Mouse (Mus musculus) liver, embryonic 11.5 days (tissue): Measurements from ENCODE around the gene Pdlim7. TPM values are rescaled to one million over a fixed set of nuclear protein-coding genes. Genes with fewer than 3 reads are reported as not detected.

Experiments
- ATAC-seq: fragments of 200-750 bp; cut with Nextera tagmentation; replicated peaks from 2 replicates; pipeline ENCODE4 v1.8.0; 2017; ENCODE audit warnings: moderate number of reproducible peaks, mild to moderate bottlenecking, moderate TSS enrichment, moderate library complexity; ENCODE audit not compliant: low FRiP score
- DNase-seq: peaks from one replicate; pipeline ENCODE4 v3.0.0-alpha.2; 2017; ENCODE audit warnings: low spot score
- H3K27ac ChIP-seq: fragments of 300-500 bp; sonication (generic); 2 replicates; pipeline ENCODE4 v1.5.1; 2014; ENCODE audit warnings: mild to moderate bottlenecking, low read depth, low read length, control low read depth
- H3K27me3 ChIP-seq: fragments of 300-500 bp; sonication (generic); replicated peaks from 2 replicates; pipeline ENCODE4 v1.6.1; 2014; ENCODE audit warnings: low read length, mixed read lengths; ENCODE audit not compliant: control insufficient read depth, insufficient read depth
- H3K36me3 ChIP-seq: fragments of 300-500 bp; sonication (generic); 2 replicates; pipeline ENCODE4 v1.6.1; 2014; ENCODE audit warnings: mild to moderate bottlenecking, low read length, moderate library complexity, mixed read lengths; ENCODE audit not compliant: control insufficient read depth, insufficient read depth
- H3K4me1 ChIP-seq: fragments of 300-500 bp; sonication (generic); replicated peaks from 2 replicates; pipeline ENCODE4 v1.6.1; 2014; ENCODE audit warnings: low read length, mixed read lengths; ENCODE audit not compliant: control insufficient read depth, insufficient read depth
- H3K4me2 ChIP-seq: fragments of 300-500 bp; sonication (generic); 2 replicates; pipeline ENCODE4 v1.6.1; 2014; ENCODE audit warnings: mild to moderate bottlenecking, control low read depth, moderate library complexity
- H3K4me3 ChIP-seq: fragments of 300-500 bp; sonication (generic); 2 replicates; pipeline ENCODE4 v1.5.1; 2014; ENCODE audit warnings: low read depth, low read length, control low read depth
- H3K9ac ChIP-seq: fragments of 300-500 bp; sonication (generic); 2 replicates; pipeline ENCODE4 v1.6.1; 2014; ENCODE audit warnings: low read depth, low read length, control low read depth
- H3K9me3 ChIP-seq: fragments of 300-500 bp; sonication (generic); 2 replicates; pipeline ENCODE4 v1.6.1; 2016; ENCODE audit warnings: low read length, inconsistent platforms, mixed read lengths; ENCODE audit not compliant: control insufficient read depth
- WGBS: fragments of 180-500 bp; shearing (Covaris S2); extraction: QIAGEN DNeasy Blood & Tissue Kit; methylation state at CpG from one replicate; pipeline ENCODE4 v1.1.7; 2014; 5-methylcytosine and 5-hydroxymethylcytosine counted together
- microRNA-seq: library from miRNA; unstranded; fragments of <30 nt; microRNA quantifications from one replicate; pipeline ENCODE4, GENCODE M21; 2017; ENCODE audit warnings: borderline number of aligned reads
- polyA plus RNA-seq: library from polyadenylated mRNA; unstranded; fragments of >200 nt; fragmentation: Nextera tagmentation; extraction: Ambion mirVana; gene quantifications from 2 replicates; pipeline ENCODE4 v1.2.1, GENCODE M21; 2014

Gene Pdlim7
- polyA plus RNA-seq, 1 experiment from 2014 or later: 94.6 TPM

DNA sequence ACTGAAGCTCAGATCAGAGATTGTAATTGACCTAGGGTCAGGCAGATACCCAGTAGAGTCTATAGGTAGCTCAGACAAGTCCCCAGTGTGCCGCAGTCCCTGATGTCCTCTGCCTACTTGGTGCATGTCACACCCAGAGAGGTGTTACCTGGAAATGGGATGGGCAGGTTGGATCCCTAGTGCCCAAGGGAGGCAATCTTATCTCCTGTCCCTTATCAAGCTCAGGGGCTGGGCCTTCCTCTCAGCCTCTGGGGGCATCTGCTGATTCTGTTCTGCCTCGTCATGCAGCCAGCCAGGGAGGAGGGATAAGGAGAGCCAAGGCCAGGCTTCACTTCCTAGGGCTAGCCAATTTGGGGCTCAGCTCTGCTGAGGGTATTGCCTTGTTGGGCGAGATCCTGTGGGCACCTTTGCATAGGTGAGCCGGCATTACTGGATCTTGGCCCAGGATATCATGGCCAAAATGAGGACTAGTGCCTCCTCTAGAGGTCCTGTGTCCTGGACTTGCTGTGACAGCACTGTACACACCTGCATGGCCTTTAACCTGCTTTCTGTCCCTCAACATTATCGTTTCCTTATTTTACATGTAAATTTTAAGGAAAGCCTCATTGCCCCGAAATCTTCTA lies 66.9 kb downstream of the Pdlim7 start:
- DNase-seq (no peak), ATAC-seq (peak; percentile 51)
- 53% methylated on average over 6 of the region's 6 CpGs for WGBS
- H3K4me3 ChIP-seq: peak overlapping the region; percentile 90
- peak overlapping the region; percentile 97 for H3K27ac ChIP-seq
- peaks cover 18% of the 10 kb centered on the region for H3K36me3 ChIP-seq
- no peaks in the 10 kb centered on the region for H3K27me3 ChIP-seq
- H3K9ac ChIP-seq: peak overlapping the region; percentile 96
- no peaks in the 10 kb centered on the region for H3K9me3 ChIP-seq
- peak overlapping the region; percentile 95 for H3K4me2 ChIP-seq
- peaks cover 34% of the 10 kb centered on the region for H3K4me1 ChIP-seq

Small RNA genes lying within 50 kb of the gene (microRNA-seq; reads per million reads assigned to microRNA genes)
- gene Mir6943 (not detected), gene Mir6944 (55.3 reads per million, percentile 42 among the genes with 10 or more reads in this experiment), gene Mir6945 (2.8 reads per million)

Other genes with a start within 250 kb of the Pdlim7 start
- gene Prelid1, start 193.2 kb downstream of the Pdlim7 start, polyA plus RNA-seq: 493 and 494 TPM in 2 replicates
- 78.7 and 79.6 TPM in 2 replicates for gene Rab24, start 191.7 kb downstream of the Pdlim7 start, polyA plus RNA-seq
- gene Mxd3, start 183.9 kb downstream of the Pdlim7 start, polyA plus RNA-seq: 15.6 and 16.4 TPM in 2 replicates
- 120 and 121 TPM in 2 replicates for gene Lman2, start 150.9 kb downstream of the Pdlim7 start, polyA plus RNA-seq
- 1.2 and 1.9 TPM in 2 replicates for gene Rgs14, start 143.9 kb downstream of the Pdlim7 start, polyA plus RNA-seq
- not detected in 2 replicates for gene Slc34a1, start 115.5 kb downstream of the Pdlim7 start, polyA plus RNA-seq
- not detected in 2 replicates for gene Pfn3, start 98.4 kb downstream of the Pdlim7 start, polyA plus RNA-seq
- 62.3 and 63.4 TPM in 2 replicates for gene F12, start 86.9 kb downstream of the Pdlim7 start, polyA plus RNA-seq
- 45.8 and 49.0 TPM in 2 replicates for gene Grk6, start 68.6 kb downstream of the Pdlim7 start, polyA plus RNA-seq
- gene Prr7, start 49.4 kb downstream of the Pdlim7 start, polyA plus RNA-seq: 0.29 and 0.35 TPM in 2 replicates
- gene Dbn1, start 25.6 kb downstream of the Pdlim7 start, polyA plus RNA-seq: 64.9 and 69.0 TPM in 2 replicates
- 4.3 and 6.0 TPM in 2 replicates for gene Dok3, start 15.6 kb upstream of the Pdlim7 start, polyA plus RNA-seq
- gene Ddx41, start 23.0 kb upstream of the Pdlim7 start, polyA plus RNA-seq: 62.9 and 64.6 TPM in 2 replicates
- 18.7 and 25.3 TPM in 2 replicates for gene Fam193b, start 57.4 kb upstream of the Pdlim7 start, polyA plus RNA-seq
- gene Tmed9, start 60.1 kb upstream of the Pdlim7 start, polyA plus RNA-seq: 58.7 and 61.9 TPM in 2 replicates
- 16.0 and 16.4 TPM in 2 replicates for gene B4galt7, start 86.2 kb upstream of the Pdlim7 start, polyA plus RNA-seq
- gene Caml, start 109.3 kb upstream of the Pdlim7 start, polyA plus RNA-seq: 35.8 and 36.2 TPM in 2 replicates
- 51.5 and 54.0 TPM in 2 replicates for gene Ddx46, start 121.4 kb upstream of the Pdlim7 start, polyA plus RNA-seq
- 39.3 and 42.8 TPM in 2 replicates for gene B230219D22Rik, start 179.4 kb upstream of the Pdlim7 start, polyA plus RNA-seq
- gene Txndc15, start 201.0 kb upstream of the Pdlim7 start, polyA plus RNA-seq: 49.9 and 50.2 TPM in 2 replicates
- 56.3 and 60.3 TPM in 2 replicates for gene Pcbd2, start 213.7 kb upstream of the Pdlim7 start, polyA plus RNA-seq